Mouse (Mus musculus): Measurements from ENCODE around the gene Hydin.
"Not testable (repeated sequence)": the region's sequence is repeated elsewhere in the genome, so short reads cannot be mapped to it uniquely, and the experiment has no call there.

The Hydin gene

GRCm38 (mm10) chr8:110333376-110333775 lies 66.6 kb downstream of the Hydin start:
- no peak for DNase-seq (ENCODE audit: low read depth, low spot score)

GRCm38 (mm10) chr8:110339447-110339846 lies 72.7 kb downstream of the Hydin start:
- DNase-seq (ENCODE audit: low read depth, low spot score): no peak

GRCm38 (mm10) chr8:110340090-110340703 lies 73.4 kb downstream of the Hydin start:
- DNase-seq (ENCODE audit: low read depth, low spot score): no peak

GRCm38 (mm10) chr8:110345697-110346394 lies 79.1 kb downstream of the Hydin start:
- DNase-seq (ENCODE audit: low read depth, low spot score): no peak

- no peak for DNase-seq (ENCODE audit: low read depth, low spot score)
These were observed 80.1 kb downstream of the Hydin start for GRCm38 (mm10) chr8:110346915-110347314.

- DNase-seq (ENCODE audit: low read depth, low spot score): no peak
These were observed 83.9 kb downstream of the Hydin start for GRCm38 (mm10) chr8:110350725-110351124.

GRCm38 (mm10) chr8:110351909-110352308 lies 85.1 kb downstream of the Hydin start:
- no peak for DNase-seq (ENCODE audit: low read depth, low spot score)

- no peak for DNase-seq (ENCODE audit: low read depth, low spot score)
These were observed 96.2 kb downstream of the Hydin start for GRCm38 (mm10) chr8:110362975-110363374.

GRCm38 (mm10) chr8:110372836-110373235 lies 106.1 kb downstream of the Hydin start:
- no peak for DNase-seq (ENCODE audit: low read depth, low spot score)

- DNase-seq (ENCODE audit: low read depth, low spot score): peak; percentile 7
These were observed 106.9 kb downstream of the Hydin start for GRCm38 (mm10) chr8:110373695-110374094.

- DNase-seq (ENCODE audit: low read depth, low spot score): no peak
These were observed 116.0 kb downstream of the Hydin start for GRCm38 (mm10) chr8:110382751-110383150.

GRCm38 (mm10) chr8:110384632-110385031 lies 117.9 kb downstream of the Hydin start:
- not testable (repeated sequence) for DNase-seq (ENCODE audit: low read depth, low spot score)

GRCm38 (mm10) chr8:110395656-110396055 lies 128.9 kb downstream of the Hydin start:
- no peak for DNase-seq (ENCODE audit: low read depth, low spot score)

- DNase-seq (ENCODE audit: low read depth, low spot score): no peak
These were observed 133.8 kb downstream of the Hydin start for GRCm38 (mm10) chr8:110400536-110400935.

- DNase-seq (ENCODE audit: low read depth, low spot score): no peak
These were observed 135.5 kb downstream of the Hydin start for GRCm38 (mm10) chr8:110402311-110402710.

GRCm38 (mm10) chr8:110404516-110404915 lies 137.7 kb downstream of the Hydin start:
- DNase-seq (ENCODE audit: low read depth, low spot score): peak; percentile 0

- no peak for DNase-seq (ENCODE audit: low read depth, low spot score)
These were observed 148.3 kb downstream of the Hydin start for GRCm38 (mm10) chr8:110415121-110415520.

- DNase-seq (ENCODE audit: low read depth, low spot score): no peak
These were observed 150.2 kb downstream of the Hydin start for GRCm38 (mm10) chr8:110416931-110417330.

- DNase-seq (ENCODE audit: low read depth, low spot score): no peak
These were observed 151.0 kb downstream of the Hydin start for GRCm38 (mm10) chr8:110417801-110418200.

- DNase-seq (ENCODE audit: low read depth, low spot score): no peak
These were observed 152.9 kb downstream of the Hydin start for GRCm38 (mm10) chr8:110419711-110420110.

GRCm38 (mm10) chr8:110420221-110420620 lies 153.4 kb downstream of the Hydin start:
- no peak for DNase-seq (ENCODE audit: low read depth, low spot score)

GRCm38 (mm10) chr8:110424146-110424545 lies 157.4 kb downstream of the Hydin start:
- no peak for DNase-seq (ENCODE audit: low read depth, low spot score)

- no peak for DNase-seq (ENCODE audit: low read depth, low spot score)
These were observed 164.6 kb downstream of the Hydin start for GRCm38 (mm10) chr8:110431340-110431739.

Measured in skeletal muscle tissue, adult 2 months (tissue).